Mouse (Mus musculus) layer of hippocampus, adult 2 months (tissue): ENCODE measurements around the gene Chn1. TPM values are rescaled to one million over a fixed set of nuclear protein-coding genes. Genes with fewer than 3 reads are reported as not detected.

Source experiments
- DNase-seq, 2 experiments: peaks; one replicate each; pipeline ENCODE4 v3.0.0; 2022; ENCODE audit warnings: low spot score in 2 of 2
- H3K27ac ChIP-seq: fragments of 200-600 bp; 2 replicates; pipeline ENCODE4 v1.8.1; 2022
- H3K4me3 ChIP-seq: fragments of 200-600 bp; 2 replicates; pipeline ENCODE4 v1.8.1; 2022; ENCODE audit warnings: mild to moderate bottlenecking
- CTCF ChIP-seq: fragments of 200-600 bp; conservative IDR thresholded peaks from 2 replicates; pipeline ENCODE4 v1.8.1; 2022; ENCODE audit warnings: antibody characterized with exemption, mild to moderate bottlenecking, moderate library complexity
- total RNA-seq, 2 experiments: library from RNA; stranded (reverse); gene quantifications; 2 replicates each; pipeline ENCODE4 v1.2.3; 2021

Chn1 gene
- total RNA-seq, 2 experiments from 2014 or later = 1,742 to 1,751 TPM

DNA sequence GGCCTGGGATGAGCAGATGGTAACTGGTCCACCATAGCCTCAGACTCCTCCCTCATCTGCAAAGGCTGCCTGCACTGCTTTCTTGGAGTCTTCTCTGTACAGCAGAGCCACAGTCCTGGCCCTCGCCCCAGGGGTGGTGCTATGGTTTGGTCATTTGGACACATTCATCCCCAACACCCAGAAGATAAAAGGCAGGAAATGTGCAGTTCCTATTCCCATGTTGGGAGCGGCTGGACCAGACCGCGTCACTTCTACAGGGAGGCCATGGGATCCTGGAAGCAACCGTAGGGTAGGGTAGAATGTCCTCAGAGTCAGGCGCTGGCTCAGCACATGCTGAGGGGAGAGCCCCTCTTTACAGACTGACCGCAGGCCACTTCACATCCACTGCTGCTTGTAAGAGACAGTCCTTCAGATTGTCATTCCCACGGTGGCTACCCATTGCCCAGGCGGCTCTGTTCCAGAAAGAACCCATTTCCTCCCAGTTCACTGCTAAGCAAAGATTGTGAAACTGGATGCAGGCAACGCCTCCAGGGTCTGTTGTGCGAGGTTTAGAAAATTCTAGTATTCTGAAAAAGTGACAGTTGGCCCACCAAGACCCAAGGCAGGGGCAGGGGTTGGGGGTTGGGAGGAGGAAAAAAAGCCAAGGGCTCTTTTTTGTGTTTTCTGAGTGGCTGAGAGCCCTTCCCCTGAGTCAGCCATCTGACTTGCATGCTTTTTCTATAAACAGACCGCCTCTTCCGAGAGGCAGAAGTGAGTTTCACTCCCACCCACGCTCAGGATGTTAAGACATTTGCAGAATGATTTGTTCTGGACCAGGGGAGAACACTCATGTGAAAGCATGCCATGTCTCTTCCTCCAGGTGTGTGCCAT lies 182.7 kb downstream of the Chn1 start:
- Histone ChIP-seq H3K27ac (peak overlapping the region; percentile 93), H3K4me3 (no peak overlapping the region)
- no peak for TF ChIP-seq CTCF
- DNase-seq = peak; percentile 63 to 85

DNA sequence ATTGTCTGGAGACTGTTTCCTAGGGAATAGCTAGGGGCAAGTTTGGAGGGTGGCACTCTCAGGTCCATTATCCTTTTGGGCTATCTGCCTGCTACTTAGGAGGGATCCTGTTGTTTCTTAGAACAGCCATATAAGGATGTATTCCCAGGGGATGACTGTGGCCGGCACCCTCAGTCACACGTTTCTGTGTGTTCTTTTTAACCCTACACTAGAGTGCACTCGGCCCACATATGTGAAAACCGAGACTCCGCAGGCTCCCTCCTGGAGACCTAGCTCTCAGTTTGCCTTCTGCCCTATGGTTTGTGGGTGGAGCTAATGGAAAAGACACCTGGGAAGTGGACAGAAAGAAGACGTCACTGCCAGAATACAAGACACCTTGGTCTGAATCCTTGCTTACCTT lies 183.9 kb downstream of the Chn1 start:
- TF ChIP-seq CTCF = no peak
- peak overlapping the region; percentile 93 for H3K27ac ChIP-seq
- no peak for DNase-seq
- H3K4me3 ChIP-seq = no peak overlapping the region

- no peak for TF ChIP-seq CTCF
- no peak for DNase-seq
- Histone ChIP-seq H3K27ac (peak overlapping the region; percentile 93), H3K4me3 (no peak overlapping the region)
Observed at GRCm38 (mm10) chr2:73590106-73590505, 185.0 kb downstream of the Chn1 start.

DNA sequence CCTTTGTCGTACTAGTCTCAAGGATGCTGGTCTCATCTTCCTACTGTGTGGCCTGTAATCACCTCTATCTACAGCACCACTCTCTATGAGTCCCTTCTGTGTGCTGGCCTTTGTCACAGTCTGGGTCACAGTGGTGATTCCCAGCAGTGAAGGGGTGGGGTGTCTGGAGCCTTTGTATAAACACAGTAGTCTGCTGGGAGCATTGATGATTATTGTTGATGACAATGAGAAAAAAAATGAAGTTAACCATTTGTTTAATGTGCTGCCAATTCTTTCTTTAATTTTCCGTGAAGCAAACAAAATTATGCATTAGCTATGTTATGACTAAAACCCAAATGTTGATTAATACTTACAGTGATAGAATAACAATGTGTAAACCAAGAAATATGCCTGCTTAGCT lies 186.2 kb downstream of the Chn1 start:
- H3K4me3 ChIP-seq = no peak overlapping the region
- no peak for DNase-seq
- TF ChIP-seq CTCF = no peak
- H3K27ac ChIP-seq = peak overlapping the region; percentile 93

DNA sequence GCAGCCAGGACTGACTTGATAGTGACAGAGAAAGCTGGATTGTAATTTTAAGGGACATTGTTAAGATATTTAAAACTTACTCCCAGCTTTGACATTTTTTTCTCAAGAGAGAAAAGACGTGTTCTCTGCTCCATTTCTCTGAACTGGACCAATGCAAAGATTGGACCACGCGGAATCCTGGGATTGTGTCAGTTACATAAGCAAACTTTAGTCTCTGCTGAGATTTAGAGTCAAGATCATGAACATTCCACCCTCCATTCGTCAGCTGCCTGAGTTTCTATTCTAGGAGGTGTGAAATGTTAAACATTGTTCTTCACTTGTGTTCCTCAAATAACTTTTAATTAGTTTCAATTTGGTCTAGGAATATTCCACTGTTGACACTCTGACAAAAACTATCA lies 188.0 kb downstream of the Chn1 start:
- no peak overlapping the region for H3K4me3 ChIP-seq
- no peak for TF ChIP-seq CTCF
- DNase-seq = no peak
- peak overlapping the region; percentile 92 for H3K27ac ChIP-seq

DNA sequence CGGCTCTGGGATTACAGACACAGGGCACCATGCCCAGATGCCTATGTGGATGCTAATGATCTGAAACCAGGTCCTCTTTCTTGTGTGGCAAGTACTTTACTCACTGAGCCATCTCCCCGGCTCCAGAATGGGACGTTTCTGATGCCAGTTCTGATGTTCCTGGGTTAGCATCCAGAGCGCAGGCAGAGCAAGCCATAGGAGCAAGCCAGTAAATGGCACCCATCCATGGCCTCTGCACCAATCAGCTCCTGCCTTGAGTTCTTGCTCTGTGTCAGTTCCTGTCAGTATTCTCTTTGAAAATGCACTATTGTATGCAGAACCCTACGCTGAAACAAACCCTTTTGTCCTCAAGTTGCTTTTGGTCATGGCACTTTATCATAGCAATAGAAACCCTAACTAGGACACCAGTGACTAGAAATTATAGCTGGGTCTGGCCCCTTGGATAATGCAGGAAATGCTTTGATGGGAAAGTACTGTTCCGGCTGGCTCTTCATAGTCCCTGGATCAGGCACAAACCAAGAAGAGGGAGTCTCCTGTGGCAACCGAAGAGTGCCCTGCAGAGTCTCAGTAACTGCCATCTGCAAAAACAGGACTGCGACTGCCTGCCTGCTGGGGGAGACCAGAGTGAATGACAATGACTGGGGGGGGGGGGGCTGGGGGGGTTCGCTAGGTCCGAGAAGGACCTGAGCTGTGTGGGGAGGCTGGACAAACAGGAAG lies 188.6 kb downstream of the Chn1 start:
- no peak for DNase-seq

DNA sequence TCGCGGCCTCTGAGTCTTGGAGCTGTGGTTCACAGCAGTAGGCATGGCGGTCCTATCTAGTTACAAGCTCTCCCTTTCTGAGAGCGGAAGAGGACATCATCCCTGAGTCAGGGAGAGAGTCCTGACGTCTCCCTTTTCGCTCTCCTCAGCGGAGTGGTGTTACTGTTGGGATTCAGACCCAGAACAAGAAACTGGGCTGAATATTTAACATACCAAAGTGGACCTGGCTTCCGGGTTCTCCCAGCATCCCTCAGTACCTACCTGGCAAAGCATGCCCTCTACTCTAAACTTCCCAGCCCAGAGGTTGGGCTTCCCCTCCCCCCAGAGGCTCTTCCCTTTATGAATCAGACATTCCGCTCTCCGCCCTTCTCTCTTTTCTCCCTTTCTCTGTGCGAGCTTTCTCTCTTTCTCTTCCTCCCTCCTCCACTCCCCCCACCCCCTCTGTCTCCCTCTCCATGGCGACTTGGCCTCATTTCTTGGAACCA lies 189.8 kb downstream of the Chn1 start:
- peak overlapping the region; percentile 92 for H3K27ac ChIP-seq
- no peak for DNase-seq
- no peak for TF ChIP-seq CTCF
- H3K4me3 ChIP-seq = peak overlapping the region; percentile 59

More for the DNA sequence above, 188.6 kb downstream of the Chn1 start:
- H3K4me3 ChIP-seq = peak overlapping the region; percentile 22; the same call in 1 of the 2 replicates
- no peak for TF ChIP-seq CTCF
- H3K27ac ChIP-seq = peak overlapping the region; percentile 92

- peak; percentile 82 for TF ChIP-seq CTCF
- peak; percentile 69 to 81 for DNase-seq
- peak overlapping the region; percentile 92 for H3K27ac ChIP-seq
Observed at GRCm38 (mm10) chr2:73584645-73585346, 190.3 kb downstream of the Chn1 start.

GRCm38 (mm10) chr2:73580720-73581119 lies 194.4 kb downstream of the Chn1 start:
- no peak for TF ChIP-seq CTCF
- DNase-seq = no peak

More at GRCm38 (mm10) chr2:73584645-73585346, 190.3 kb downstream of the Chn1 start:
- H3K4me3 ChIP-seq = peak overlapping the region; percentile 59

GRCm38 (mm10) chr2:73580166-73580565 lies 195.0 kb downstream of the Chn1 start, which contains the start of gene Chrna1:
Chrna1 (minus strand) TSS chr2:73580338.
- no peak within 1 kb of the TSS for H3K4me3 ChIP-seq
- no peak for TF ChIP-seq CTCF

More at GRCm38 (mm10) chr2:73580720-73581119, 194.4 kb downstream of the Chn1 start:
- Histone ChIP-seq H3K4me3 (no peak overlapping the region), H3K27ac (no peak overlapping the region)

GRCm38 (mm10) chr2:73579168-73579567 lies 196.0 kb downstream of the Chn1 start:
- no peak overlapping the region for H3K4me3 ChIP-seq
- H3K27ac ChIP-seq = no peak overlapping the region
- no peak for DNase-seq
- no peak for TF ChIP-seq CTCF

More at GRCm38 (mm10) chr2:73580166-73580565, 195.0 kb downstream of the Chn1 start, which contains the start of gene Chrna1:
- 0 out of 2 replicates have a peak within 1 kb of the TSS, but pooled peaks have one; percentile 43 for H3K27ac ChIP-seq
- DNase-seq = no peak

GRCm38 (mm10) chr2:73574418-73574817 lies 200.7 kb downstream of the Chn1 start:
- TF ChIP-seq CTCF = no peak
- DNase-seq = no peak
- no peak overlapping the region for H3K4me3 ChIP-seq
- no peak overlapping the region for H3K27ac ChIP-seq
